Mouse (Mus musculus) neural tube, embryonic 11.5 days (tissue): ENCODE data around the gene Prkg1. TPM values are rescaled to one million over a fixed set of nuclear protein-coding genes. Genes with fewer than 3 reads are reported as not detected.
A peak's percentile ranks its signal among the peaks of the same experiment; 100 is the strongest.

Source experiments
- ATAC-seq: fragments of 200-750 bp; cut with Nextera tagmentation; 2 replicates; pipeline ENCODE4 v1.8.0; 2017; ENCODE audit warnings: moderate number of reproducible peaks, mild to moderate bottlenecking, moderate TSS enrichment, moderate library complexity; ENCODE audit not compliant: insufficient read depth, low FRiP score, low TSS enrichment
- DNase-seq: peaks from one replicate; pipeline ENCODE4 v3.0.0-alpha.2; 2015; ENCODE audit warnings: low spot score
- H3K27ac ChIP-seq: fragments of 300-500 bp; sonication (generic); 2 replicates; pipeline ENCODE4 v1.5.1; 2014; ENCODE audit warnings: low read depth, mild to moderate bottlenecking, low read length
- H3K27me3 ChIP-seq: fragments of 300-500 bp; sonication (generic); 2 replicates; pipeline ENCODE4 v1.6.1; 2014; ENCODE audit warnings: mild to moderate bottlenecking, low read length, mixed read lengths; ENCODE audit not compliant: control insufficient read depth, insufficient read depth
- H3K36me3 ChIP-seq: fragments of 300-500 bp; sonication (generic); 2 replicates; pipeline ENCODE4 v1.6.1; 2014; ENCODE audit warnings: mild to moderate bottlenecking, low read length, moderate library complexity, mixed read lengths; ENCODE audit not compliant: control insufficient read depth, insufficient read depth
- H3K4me1 ChIP-seq: fragments of 300-500 bp; sonication (generic); 2 replicates; pipeline ENCODE4 v1.6.1; 2014; ENCODE audit warnings: low read length, mixed read lengths; ENCODE audit not compliant: control insufficient read depth, insufficient read depth
- H3K4me2 ChIP-seq: fragments of 300-500 bp; sonication (generic); 2 replicates; pipeline ENCODE4 v1.6.1; 2014; ENCODE audit warnings: low read depth, mild to moderate bottlenecking, moderate library complexity
- H3K4me3 ChIP-seq: fragments of 300-500 bp; sonication (generic); 2 replicates; pipeline ENCODE4 v1.5.1; 2014; ENCODE audit warnings: low read depth, low read length
- H3K9ac ChIP-seq: fragments of 300-500 bp; sonication (generic); 2 replicates; pipeline ENCODE4 v1.6.1; 2014; ENCODE audit warnings: mild to moderate bottlenecking, low read length
- H3K9me3 ChIP-seq: fragments of 300-500 bp; sonication (generic); 2 replicates; pipeline ENCODE4 v1.6.1; 2016; ENCODE audit warnings: low read length; ENCODE audit not compliant: control insufficient read depth
- WGBS: fragments of 180-500 bp; shearing (Covaris S2); extraction: QIAGEN DNeasy Blood & Tissue Kit; methylation state at CpG from one replicate; pipeline ENCODE4 v1.1.7; 2014; 5-methylcytosine and 5-hydroxymethylcytosine counted together
- polyA plus RNA-seq: library from polyadenylated mRNA; unstranded; fragments of >200 nt; fragmentation: Nextera tagmentation; extraction: Ambion mirVana; gene quantifications from 2 replicates; pipeline ENCODE4 v1.2.1, GENCODE M21; 2014

Gene Prkg1
- polyA plus RNA-seq, 1 experiment from 2014 or later: 8.2 TPM

DNA sequence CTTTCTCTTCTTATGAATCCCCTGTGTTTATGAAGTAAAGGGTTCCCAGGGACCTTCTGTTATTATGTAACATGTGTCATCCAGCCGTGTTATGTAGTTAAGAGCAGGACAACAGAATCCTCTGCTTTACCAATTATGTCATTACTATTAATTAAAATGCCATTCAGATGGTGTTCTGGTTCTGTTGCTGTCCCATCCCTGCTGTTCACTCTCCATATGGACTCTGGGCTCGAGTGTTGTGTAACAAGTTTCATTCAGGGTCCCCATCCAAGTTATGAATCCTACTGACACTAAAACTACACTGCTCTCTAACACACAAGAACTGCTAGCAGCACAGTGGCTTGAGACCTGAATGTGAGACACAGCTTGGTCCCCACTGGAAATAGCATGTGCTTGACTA is 102.0 kb downstream of the Prkg1 start:
- WGBS: 63% methylated on average over 2 of the region's 2 CpGs
- no peak for DNase-seq
- Histone ChIP-seq H3K4me1 (peaks cover 4% of the 10 kb centered on the region; the same call in 1 of the 2 replicates), H3K9ac (no peak overlapping the region), H3K4me3 (no peak overlapping the region), H3K36me3 (no peaks in the 10 kb centered on the region), H3K27ac (no peak overlapping the region), H3K9me3 (no peaks in the 10 kb centered on the region), H3K27me3 (no peaks in the 10 kb centered on the region), H3K4me2 (no peak overlapping the region)
- ATAC-seq: no peak

DNA sequence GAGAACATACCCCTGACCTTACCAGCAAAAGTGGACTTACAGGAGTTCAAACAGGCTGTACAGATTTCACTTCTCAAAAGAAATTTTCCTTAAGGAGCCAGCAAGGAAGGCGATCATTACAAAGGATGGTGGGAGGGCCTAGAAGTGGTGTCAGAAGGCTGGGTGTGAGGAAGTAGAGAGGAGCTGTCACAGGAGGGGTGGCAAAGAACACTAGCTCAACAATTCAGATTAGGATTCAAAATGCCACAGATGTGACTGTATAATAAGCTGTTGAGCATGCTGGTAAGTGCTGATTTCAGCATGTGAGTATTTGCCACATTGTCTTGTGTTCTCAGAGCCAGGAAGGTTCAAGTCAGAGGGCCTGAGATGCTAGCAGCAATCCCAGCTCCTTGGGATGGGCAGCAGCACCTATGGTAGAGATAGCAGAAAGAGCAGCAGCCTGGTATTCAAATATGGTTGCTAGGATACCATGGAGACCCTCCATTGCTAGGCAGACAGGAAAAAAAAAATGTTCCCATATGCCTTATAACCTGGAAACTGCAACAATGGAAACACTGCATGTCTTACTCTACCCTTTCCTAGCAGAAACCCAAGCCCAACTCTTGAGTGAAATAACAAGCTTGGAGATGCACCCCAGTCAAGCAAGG is 106.0 kb downstream of the Prkg1 start:
- Histone ChIP-seq H3K36me3 (no peaks in the 10 kb centered on the region), H3K27ac (no peak overlapping the region), H3K4me3 (no peak overlapping the region), H3K9ac (no peak overlapping the region), H3K4me2 (no peak overlapping the region), H3K4me1 (no peaks in the 10 kb centered on the region), H3K27me3 (no peaks in the 10 kb centered on the region), H3K9me3 (no peaks in the 10 kb centered on the region)
- no peak for ATAC-seq
- 79% methylated on average over 1 of the region's 1 CpGs for WGBS
- DNase-seq: no peak

DNA sequence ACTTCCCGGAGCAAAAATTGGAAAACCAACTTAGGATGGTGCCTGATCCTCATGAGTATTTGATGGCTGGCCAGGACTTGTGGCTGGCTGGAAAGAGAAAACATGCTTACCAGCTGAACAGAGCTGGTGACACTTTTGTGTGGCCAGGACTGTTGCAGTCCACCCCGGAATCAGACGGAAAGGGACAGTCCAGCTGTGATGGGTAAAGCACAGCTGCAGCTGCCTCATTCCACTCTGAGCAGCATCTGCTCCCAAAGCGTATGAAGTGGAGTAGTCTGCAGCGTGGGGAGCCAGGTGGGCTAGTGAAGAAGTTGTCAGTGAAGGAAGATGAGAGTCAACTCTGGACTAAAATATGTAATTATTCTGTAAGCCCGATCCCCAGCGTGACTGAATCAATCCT is 108.6 kb downstream of the Prkg1 start:
- no peak overlapping the region for H3K9ac ChIP-seq
- no peaks in the 10 kb centered on the region for H3K9me3 ChIP-seq
- 75% methylated on average over 7 of the region's 7 CpGs for WGBS
- no peak overlapping the region for H3K27ac ChIP-seq
- no peaks in the 10 kb centered on the region for H3K27me3 ChIP-seq
- H3K36me3 ChIP-seq: no peaks in the 10 kb centered on the region
- ATAC-seq (no peak), DNase-seq (no peak)
- no peak overlapping the region for H3K4me3 ChIP-seq
- no peak overlapping the region for H3K4me2 ChIP-seq
- no peaks in the 10 kb centered on the region for H3K4me1 ChIP-seq

DNA sequence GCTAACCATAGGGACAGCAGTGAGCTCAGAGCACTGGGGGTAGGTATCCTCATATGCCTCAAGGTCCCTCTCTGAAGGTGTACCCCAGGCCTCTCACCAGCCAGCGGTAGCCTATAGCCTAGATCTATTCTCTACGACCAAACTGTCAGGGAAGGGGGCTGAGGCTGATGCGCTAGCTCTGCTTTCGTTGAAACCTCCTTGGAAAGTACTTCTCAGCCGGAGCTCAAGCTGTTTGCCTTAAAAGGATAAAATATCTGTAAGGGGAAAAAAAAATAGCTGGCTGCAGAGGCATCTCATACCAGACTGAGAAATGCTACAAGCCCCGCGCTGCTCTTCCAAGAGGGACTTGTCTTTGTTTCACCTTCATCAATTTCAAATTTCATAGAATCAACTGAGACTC is 109.0 kb downstream of the Prkg1 start:
- no peaks in the 10 kb centered on the region for H3K27me3 ChIP-seq
- H3K4me2 ChIP-seq: no peak overlapping the region
- 80% methylated on average over 7 of the region's 7 CpGs for WGBS
- no peak overlapping the region for H3K4me3 ChIP-seq
- no peaks in the 10 kb centered on the region for H3K4me1 ChIP-seq
- no peaks in the 10 kb centered on the region for H3K36me3 ChIP-seq
- no peak overlapping the region for H3K9ac ChIP-seq
- no peak overlapping the region for H3K27ac ChIP-seq
- DNase-seq (no peak), ATAC-seq (no peak)
- H3K9me3 ChIP-seq: no peaks in the 10 kb centered on the region

- H3K9me3 ChIP-seq: no peaks in the 10 kb centered on the region
- WGBS: 92% methylated on average over 6 of the region's 6 CpGs
- no peaks in the 10 kb centered on the region for H3K36me3 ChIP-seq
- no peak overlapping the region for H3K27ac ChIP-seq
- no peaks in the 10 kb centered on the region for H3K27me3 ChIP-seq
- no peak overlapping the region for H3K4me2 ChIP-seq
- H3K4me3 ChIP-seq: no peak overlapping the region
- H3K4me1 ChIP-seq: no peaks in the 10 kb centered on the region
- no peak for DNase-seq
- H3K9ac ChIP-seq: no peak overlapping the region
- ATAC-seq: no peak
These were observed 110.8 kb downstream of the Prkg1 start for GRCm38 (mm10) chr19:31654022-31654421.

- no peak for DNase-seq
- no peak overlapping the region for H3K4me3 ChIP-seq
- no peak overlapping the region for H3K4me2 ChIP-seq
- H3K27me3 ChIP-seq: no peaks in the 10 kb centered on the region
- no peaks in the 10 kb centered on the region for H3K4me1 ChIP-seq
- H3K9ac ChIP-seq: no peak overlapping the region
- no peak for ATAC-seq
- H3K36me3 ChIP-seq: no peaks in the 10 kb centered on the region
- no peaks in the 10 kb centered on the region for H3K9me3 ChIP-seq
- WGBS: 90% methylated on average over 4 of the region's 4 CpGs
- no peak overlapping the region for H3K27ac ChIP-seq
These were observed 114.4 kb downstream of the Prkg1 start for GRCm38 (mm10) chr19:31650452-31650851.

DNA sequence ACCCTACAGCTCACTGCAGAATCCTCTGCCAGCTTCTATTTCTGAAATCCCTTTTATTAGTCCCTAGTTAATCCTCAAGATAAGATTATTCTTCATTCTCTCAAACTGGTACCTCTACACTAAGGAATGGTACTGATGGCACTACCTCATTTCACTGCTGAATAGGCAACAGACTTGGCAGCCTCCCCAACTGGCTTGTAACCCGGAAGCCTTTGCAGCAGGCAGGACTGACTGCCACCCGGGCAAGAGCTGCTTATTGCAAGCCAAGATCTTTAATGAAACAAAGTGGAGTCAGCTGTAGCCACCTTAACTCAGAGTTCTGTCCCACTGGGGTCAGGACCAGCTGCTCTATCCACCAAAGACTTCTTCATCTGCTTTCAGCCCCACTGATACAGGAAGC is 117.3 kb downstream of the Prkg1 start:
- H3K9ac ChIP-seq: no peak overlapping the region
- no peaks in the 10 kb centered on the region for H3K27me3 ChIP-seq
- H3K4me3 ChIP-seq: no peak overlapping the region
- no peak overlapping the region for H3K4me2 ChIP-seq
- 89% methylated on average over 2 of the region's 2 CpGs for WGBS
- no peak for ATAC-seq
- no peaks in the 10 kb centered on the region for H3K36me3 ChIP-seq
- no peak overlapping the region for H3K27ac ChIP-seq
- DNase-seq: no peak
- no peaks in the 10 kb centered on the region for H3K9me3 ChIP-seq
- H3K4me1 ChIP-seq: no peaks in the 10 kb centered on the region

DNA sequence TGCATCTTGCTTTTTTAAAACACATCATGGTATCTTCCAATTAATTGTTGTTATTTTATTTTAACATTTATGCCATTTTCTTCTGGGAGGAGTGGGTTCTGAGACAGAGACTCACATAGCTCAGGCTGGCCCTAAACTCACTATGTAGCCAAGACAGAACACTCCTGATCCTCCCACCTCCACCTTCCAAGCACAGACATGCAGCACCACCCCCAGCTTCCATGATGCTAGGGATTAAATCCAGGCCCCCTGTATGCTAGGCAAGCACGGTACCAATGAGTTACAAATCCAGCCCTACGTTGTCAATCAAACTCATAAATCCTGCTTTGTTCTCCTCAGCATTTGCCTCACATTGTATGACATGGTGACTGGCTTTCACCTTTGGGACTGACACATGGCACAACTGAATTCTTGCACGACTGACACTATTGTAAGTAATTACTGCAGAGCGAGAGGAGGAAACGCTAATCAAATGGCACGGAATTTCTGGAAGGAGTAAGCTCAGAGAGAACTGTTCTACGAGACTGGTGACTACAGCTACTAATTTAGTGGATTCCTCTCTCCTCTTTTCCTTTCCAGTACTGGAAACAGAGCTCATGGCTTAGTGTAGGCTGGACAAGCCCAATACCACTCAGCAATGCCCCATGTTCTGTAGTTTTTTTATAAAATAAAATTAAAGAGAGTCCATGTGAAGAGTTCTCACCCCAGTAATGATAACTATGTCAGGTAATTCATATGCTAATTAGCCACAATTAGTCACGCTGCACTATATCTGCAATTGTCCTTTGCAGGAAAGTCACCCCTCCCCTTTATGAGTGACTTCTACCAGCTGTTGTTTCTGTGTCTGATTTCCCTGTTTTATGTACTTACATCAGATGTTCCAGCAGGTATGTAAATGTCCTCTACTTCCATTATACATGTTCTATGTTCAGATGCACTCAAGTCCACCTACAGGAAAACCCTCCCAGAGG is 133.6 kb downstream of the Prkg1 start:
- WGBS: 64% methylated on average over 8 of the region's 8 CpGs
- no peaks in the 10 kb centered on the region for H3K27me3 ChIP-seq
- H3K36me3 ChIP-seq: no peaks in the 10 kb centered on the region
- H3K4me1 ChIP-seq: no peaks in the 10 kb centered on the region
- no peaks in the 10 kb centered on the region for H3K9me3 ChIP-seq
- no peak overlapping the region for H3K4me2 ChIP-seq
- no peak overlapping the region for H3K9ac ChIP-seq
- DNase-seq (no peak), ATAC-seq (peak; percentile 45; the same call in 1 of the 2 replicates)
- H3K4me3 ChIP-seq: no peak overlapping the region
- H3K27ac ChIP-seq: no peak overlapping the region

DNA sequence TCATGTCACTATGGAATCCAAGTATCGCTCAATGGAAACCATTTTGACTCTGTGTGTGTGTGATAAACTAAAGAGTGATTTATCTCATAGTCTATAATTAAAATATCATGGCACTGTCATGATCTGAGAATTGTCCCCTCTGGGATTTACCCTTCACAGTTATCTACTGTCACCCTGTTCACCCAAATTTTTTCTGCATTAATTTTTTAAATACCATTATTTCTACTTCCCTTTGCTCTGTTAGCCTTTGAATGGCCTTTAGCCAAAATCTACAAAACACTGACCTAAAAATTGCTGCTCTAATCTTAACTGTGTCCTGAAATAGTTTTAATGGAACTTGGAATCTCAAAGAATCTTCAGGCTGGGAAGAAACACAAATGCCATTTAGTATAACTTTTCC is 143.1 kb downstream of the Prkg1 start:
- H3K27me3 ChIP-seq: no peaks in the 10 kb centered on the region
- no peak overlapping the region for H3K4me3 ChIP-seq
- DNase-seq (no peak), ATAC-seq (no peak)
- H3K4me1 ChIP-seq: no peaks in the 10 kb centered on the region
- H3K4me2 ChIP-seq: no peak overlapping the region
- no peak overlapping the region for H3K27ac ChIP-seq
- H3K36me3 ChIP-seq: no peaks in the 10 kb centered on the region
- 100% methylated on average over 1 of the region's 1 CpGs for WGBS
- H3K9me3 ChIP-seq: no peaks in the 10 kb centered on the region
- no peak overlapping the region for H3K9ac ChIP-seq
